ENCODE assay signal across 8 mouse cellular contexts in the genomic region with DNA sequence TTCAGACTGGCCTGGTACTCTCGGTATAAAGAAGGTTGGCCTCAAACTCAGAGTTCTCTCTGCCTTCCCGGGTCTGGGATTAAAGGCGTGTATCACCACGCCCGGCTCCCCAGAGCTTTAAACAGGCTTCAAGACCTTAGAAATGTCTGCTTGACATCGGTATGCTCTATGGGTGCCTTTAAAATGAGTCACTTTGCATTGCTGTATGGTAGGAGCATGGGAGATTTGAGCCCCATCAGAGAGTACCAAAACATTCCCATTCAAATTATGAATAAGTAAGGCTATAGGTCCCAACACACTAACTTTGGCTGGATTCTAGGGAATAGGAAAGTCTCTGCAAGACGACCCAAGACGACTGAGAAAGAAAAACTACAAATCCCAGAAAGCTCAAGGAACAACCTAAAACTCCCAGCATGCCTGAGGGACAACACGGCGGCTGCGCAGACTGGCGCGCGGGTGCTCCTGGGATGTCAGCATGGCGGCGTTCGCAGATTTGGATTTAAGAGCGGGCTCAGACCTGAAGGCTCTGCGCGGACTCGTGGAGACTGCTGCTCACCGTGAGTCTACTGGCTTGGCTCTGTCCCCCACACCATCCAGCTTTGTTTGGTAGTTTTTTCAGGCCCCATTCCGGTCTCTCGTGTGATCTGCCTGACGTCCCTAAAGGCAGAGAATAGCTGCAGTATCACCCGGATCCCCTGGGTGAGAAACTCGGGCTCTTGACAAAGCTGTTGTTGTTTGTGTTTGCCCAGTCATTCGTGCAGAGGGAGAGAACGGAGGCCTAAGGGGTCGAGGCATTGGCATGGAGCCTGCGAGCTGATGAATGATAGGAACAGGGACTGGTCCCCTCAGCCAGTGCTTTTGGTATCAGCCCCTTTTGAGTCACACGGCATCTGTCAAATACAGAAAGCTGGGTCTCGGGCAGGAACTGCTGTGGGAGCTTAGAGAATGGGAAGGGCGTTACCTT. TPM values are rescaled to one million over a fixed set of nuclear protein-coding genes. Genes with fewer than 3 reads are reported as not detected.
DNase-seq lines count a peak whose midpoint lies in the region; ATAC-seq and TF ChIP-seq lines count a peak whose summit lies in the region.

A gene (plus strand): TSS at position 455 of the 964 bp plus-strand sequence.

- peaks cover 5% of the 10 kb centered on the region for H3K4me1 ChIP-seq in bone marrow macrophage, adult 2 months (ENCODE audit: control insufficient read depth, insufficient read depth, low read length)
- H3K4me1 ChIP-seq in embryonic fibroblast, embryonic 13.5 days (ENCODE audit: control insufficient read depth, insufficient read depth, low read length) = no peaks in the 10 kb centered on the region; the same call in 1 of the 2 replicates
- H3K4me1 ChIP-seq in kidney, embryonic 14.5 days (ENCODE audit: control insufficient read depth, insufficient read depth, low read length) = peaks cover 3% of the 10 kb centered on the region; the same call in 1 of the 2 replicates
- peaks cover 9% of the 10 kb centered on the region for H3K4me1 ChIP-seq in limb, embryonic 15.5 days

- H3K27ac ChIP-seq in bone marrow macrophage, adult 2 months (ENCODE audit: insufficient read depth, low read depth, low read length) = no peak within 1 kb of the TSS
- H3K27ac ChIP-seq in embryonic fibroblast, embryonic 13.5 days (ENCODE audit: insufficient read depth, low read length) = peak within 1 kb of the TSS; percentile 88
- peak within 1 kb of the TSS; percentile 61; the same call in 1 of the 2 replicates for H3K27ac ChIP-seq in kidney, embryonic 14.5 days (ENCODE audit: low read depth, low read length)
- peak within 1 kb of the TSS; percentile 69 for H3K27ac ChIP-seq in limb, embryonic 15.5 days

- 0 out of 2 replicates have a peak, but pooled peaks cover 3% of the 10 kb centered on the region for H3K27me3 ChIP-seq in kidney, embryonic 14.5 days (ENCODE audit: control insufficient read depth, insufficient read depth, low read length)
- H3K27me3 ChIP-seq in limb, embryonic 15.5 days = no peaks in the 10 kb centered on the region

- H3K4me3 ChIP-seq in bone marrow macrophage, adult 2 months (ENCODE audit: insufficient read depth, low read length) = peak within 1 kb of the TSS; percentile 92
- H3K4me3 ChIP-seq in embryonic fibroblast, embryonic 13.5 days (ENCODE audit: insufficient read depth, low read length) = peak within 1 kb of the TSS; percentile 93
- H3K4me3 ChIP-seq in kidney, embryonic 14.5 days (ENCODE audit: low read length) = peak within 1 kb of the TSS; percentile 90
- peak within 1 kb of the TSS; percentile 77 for H3K4me3 ChIP-seq in limb, embryonic 15.5 days

- H3K4me2 ChIP-seq in kidney, embryonic 14.5 days (replicated peaks; ENCODE audit: low read depth, low read length) = peak within 1 kb of the TSS; percentile 77
- peak within 1 kb of the TSS; percentile 81 for H3K4me2 ChIP-seq in limb, embryonic 15.5 days

- 0 out of 2 replicates have a peak, but pooled peaks have one; percentile 22 for TF ChIP-seq CTCF in bone marrow macrophage, adult 2 months (IDR thresholded peaks at IDR 0.05; ENCODE audit: low read depth, low read length)
- no peak for TF ChIP-seq CTCF in embryonic fibroblast, embryonic 13.5 days (IDR thresholded peaks at IDR 0.05; ENCODE audit: borderline replicate concordance, insufficient read depth, low read length)

- H3K9me3 ChIP-seq in kidney, embryonic 14.5 days (ENCODE audit: control insufficient read depth, low read length) = no peaks in the 10 kb centered on the region
- H3K9me3 ChIP-seq in limb, embryonic 15.5 days = no peaks in the 10 kb centered on the region

- TF ChIP-seq POLR2A in bone marrow macrophage, adult 2 months (IDR thresholded peaks at IDR 0.05; ENCODE audit: borderline replicate concordance, low read depth, low read length) = no peak
- peak; percentile 63 for TF ChIP-seq POLR2A in embryonic fibroblast, embryonic 13.5 days (IDR thresholded peaks at IDR 0.05; ENCODE audit: low read depth, low read length)

- ATAC-seq in kidney, embryonic 14.5 days (ENCODE audit: low FRiP score, low TSS enrichment) = peak; percentile 95
- ATAC-seq in limb, embryonic 15.5 days (ENCODE audit: insufficient number of reproducible peaks, low FRiP score, low TSS enrichment, low read depth) = peak; percentile 85

- peak within 1 kb of the TSS; percentile 81 for H3K9ac ChIP-seq in kidney, embryonic 14.5 days (ENCODE audit: low read depth, low read length)
- peak within 1 kb of the TSS; percentile 76 for H3K9ac ChIP-seq in limb, embryonic 15.5 days

- peak; percentile 89 for DNase-seq in A20 (ENCODE audit: low read depth, low spot score)
- DNase-seq in heart, adult 9 months (ENCODE audit: low spot score in 2 of 2) = peak; percentile 71 to 80
- peak; percentile 49 to 55 for DNase-seq in monocyte, adult 2 months (ENCODE audit: low read depth in 1 of 2, low spot score in 2 of 2)
- DNase-seq in spleen, postnatal 36 days (ENCODE audit: low spot score in 2 of 2) = peak; percentile 86 to 87

- peaks cover 10% of the 10 kb centered on the region; the same call in 1 of the 2 replicates for H3K36me3 ChIP-seq in kidney, embryonic 14.5 days (ENCODE audit: control insufficient read depth, insufficient read depth, low read length)
- peaks cover 8% of the 10 kb centered on the region for H3K36me3 ChIP-seq in limb, embryonic 15.5 days

- 2% methylated on average over 34 of the region's 34 CpGs for WGBS in kidney, embryonic 14.5 days
- WGBS in limb, embryonic 15.5 days = 2% methylated on average over 34 of the region's 34 CpGs

RNA-seq across cellular contexts. Expression of the gene that starts here (rescaled TPM):
- polyA plus RNA-seq in bone marrow macrophage, adult 2 months (2012; ENCODE audit: insufficient read depth, insufficient read length, missing spikeins) = 22.6 and 37.1 TPM in 2 replicates
- polyA plus RNA-seq in embryonic fibroblast, embryonic 13.5 days (2011; ENCODE audit: insufficient read length, low read depth, missing spikeins) = 23.8 and 29.5 TPM in 2 replicates
- 89.3 and 104 TPM in 2 replicates for polyA plus RNA-seq in kidney, embryonic 14.5 days (2014; fragmentation: Nextera tagmentation; extraction: Ambion mirVana)
- 50.2 and 58.9 TPM in 2 replicates for polyA plus RNA-seq in limb, embryonic 15.5 days (2015; fragmentation: Nextera tagmentation; extraction: Ambion mirVana)
